Mouse (Mus musculus): ENCODE measurements at regions not wholly inside any gene's neighbourhood (a gene's known extent, or its start where the extent isn't known, plus 50 kb on each side); places are given as distances from the start of the nearest gene placed in this dataset.

DNA sequence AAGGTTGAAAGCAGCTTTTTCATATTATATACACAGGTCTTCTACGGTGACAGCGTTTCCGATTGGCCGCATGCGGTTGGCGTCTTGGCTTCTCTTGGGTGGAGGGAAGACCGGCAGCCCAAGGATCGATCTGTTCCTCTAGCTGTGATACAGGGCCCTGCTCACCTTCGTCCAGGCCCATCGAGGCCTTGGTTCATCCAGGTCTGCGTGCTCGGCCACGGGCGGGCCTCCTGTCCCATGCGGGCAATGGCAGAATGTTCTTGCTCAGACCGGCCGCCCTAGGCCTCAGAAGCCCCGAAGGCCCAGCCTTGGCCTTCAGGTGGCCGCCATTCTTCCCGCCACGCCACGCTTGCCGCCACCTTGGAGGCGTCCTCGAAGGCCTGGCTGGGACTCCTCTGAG is 194.4 kb upstream of the Ppp6c start:
- ATAC-seq, result no peak

DNA sequence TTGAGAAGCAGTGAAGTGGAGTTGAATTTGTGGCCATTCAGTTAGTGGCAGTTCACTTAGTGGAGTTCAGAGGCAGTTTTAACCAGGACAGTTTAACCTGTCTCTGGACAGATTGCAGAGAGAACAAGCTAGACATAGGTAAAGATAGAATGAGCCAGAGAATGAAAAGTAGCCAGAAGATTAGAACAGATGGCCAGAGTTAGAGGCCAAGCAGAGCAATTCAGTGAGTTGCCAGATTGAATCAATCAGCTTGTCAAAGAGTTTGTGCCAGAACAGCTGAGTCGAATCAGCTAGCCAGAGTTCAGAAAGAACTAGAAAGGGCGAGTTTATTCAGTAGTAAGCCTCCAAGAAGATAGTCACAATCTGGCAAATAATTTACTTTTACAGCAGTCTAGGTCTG is 174.1 kb upstream of the Ppp6c start:
- ATAC-seq, result no peak

DNA sequence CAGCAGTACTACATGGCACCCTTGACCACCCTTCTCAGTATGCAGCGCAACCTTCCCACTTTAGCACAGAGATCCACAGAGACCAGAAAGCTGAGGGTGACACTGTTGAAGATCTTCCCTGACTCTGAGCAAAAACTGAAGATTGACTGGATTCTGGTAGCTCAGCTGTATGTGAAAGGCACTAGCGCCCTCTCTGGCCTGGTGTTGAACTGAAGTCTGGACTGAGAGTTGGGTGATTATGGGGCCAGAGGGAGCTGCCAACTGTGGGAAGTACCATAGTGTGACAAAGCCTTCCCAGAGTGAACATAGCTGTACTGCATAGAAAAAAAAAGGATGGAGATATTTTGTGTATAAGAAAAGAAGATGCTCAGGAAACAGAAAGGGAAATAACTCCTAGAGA is 173.3 kb upstream of the Ppp6c start:
- no peak for ATAC-seq

DNA sequence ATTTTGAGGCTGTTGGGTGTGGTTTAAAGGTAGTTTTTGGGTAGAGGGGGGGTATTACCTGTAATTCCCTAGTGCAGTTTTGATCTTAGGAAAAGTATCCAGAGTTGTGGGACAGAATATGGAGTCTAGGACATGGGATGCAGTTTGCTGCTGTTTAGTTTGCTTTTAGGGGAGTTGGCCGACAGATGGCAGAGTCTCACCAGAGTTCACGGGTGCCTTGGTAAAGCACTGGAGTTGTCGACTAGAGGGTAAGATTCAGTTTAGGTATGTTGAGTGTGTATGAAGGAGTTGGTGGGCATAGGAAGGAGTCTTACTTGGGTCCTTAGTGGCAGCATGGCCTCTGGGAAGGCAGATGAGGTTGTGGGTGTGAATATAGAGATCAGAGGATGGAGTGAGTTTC is 168.4 kb upstream of the Ppp6c start:
- no peak for ATAC-seq

DNA sequence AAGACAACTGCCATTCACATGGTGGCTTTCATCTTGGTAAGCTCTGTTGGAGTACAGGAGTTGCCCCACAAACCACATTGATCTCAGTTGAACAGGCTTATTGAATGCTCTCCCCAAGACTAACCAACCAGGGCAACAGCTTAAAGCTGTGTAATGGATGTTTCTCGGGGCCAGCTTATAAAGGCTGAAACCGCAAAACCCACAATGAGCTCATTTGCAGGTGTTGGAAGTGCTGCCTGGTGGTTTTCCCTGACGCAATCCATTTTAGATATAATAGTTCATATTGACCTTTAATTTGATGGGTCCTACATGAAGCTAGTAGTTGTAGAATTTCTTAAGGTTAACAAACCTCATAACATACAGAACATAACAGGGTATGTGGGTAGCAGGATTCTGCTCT is 151.0 kb upstream of the Ppp6c start:
- no peak for ATAC-seq

DNA sequence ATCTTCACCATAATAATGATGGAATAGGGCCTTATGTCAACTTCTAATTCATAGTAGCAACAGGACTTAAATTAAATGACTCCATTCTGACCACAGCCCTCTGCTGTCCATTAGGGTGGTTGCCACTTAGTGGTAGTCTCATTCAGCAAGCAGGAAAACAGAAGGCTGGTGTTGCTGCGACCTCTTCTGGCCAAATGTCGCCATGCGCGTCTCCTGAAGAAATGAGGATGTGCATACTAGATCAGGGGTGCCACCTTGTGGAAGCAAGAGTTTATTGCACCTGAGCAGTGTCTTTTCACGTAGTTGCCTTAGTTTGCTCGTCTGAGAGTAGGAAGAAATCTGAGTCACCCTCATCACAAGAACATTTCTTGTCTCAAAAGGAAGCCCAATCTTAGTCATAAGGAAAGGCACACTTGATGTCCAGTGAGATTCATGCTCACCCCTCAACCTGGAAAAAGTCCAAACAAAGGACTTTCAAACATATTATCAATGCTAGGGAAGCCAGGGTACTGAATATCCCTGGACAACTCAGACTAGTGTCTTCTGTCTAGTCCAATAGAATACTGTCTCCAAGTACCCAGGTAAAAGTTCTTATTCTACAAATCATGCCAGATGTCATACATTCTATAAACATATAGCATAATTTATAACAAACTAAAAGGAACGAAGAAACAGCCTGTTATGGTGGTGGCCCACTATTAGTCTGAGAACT is 147.0 kb upstream of the Ppp6c start:
- ATAC-seq, result peak; percentile 95

DNA sequence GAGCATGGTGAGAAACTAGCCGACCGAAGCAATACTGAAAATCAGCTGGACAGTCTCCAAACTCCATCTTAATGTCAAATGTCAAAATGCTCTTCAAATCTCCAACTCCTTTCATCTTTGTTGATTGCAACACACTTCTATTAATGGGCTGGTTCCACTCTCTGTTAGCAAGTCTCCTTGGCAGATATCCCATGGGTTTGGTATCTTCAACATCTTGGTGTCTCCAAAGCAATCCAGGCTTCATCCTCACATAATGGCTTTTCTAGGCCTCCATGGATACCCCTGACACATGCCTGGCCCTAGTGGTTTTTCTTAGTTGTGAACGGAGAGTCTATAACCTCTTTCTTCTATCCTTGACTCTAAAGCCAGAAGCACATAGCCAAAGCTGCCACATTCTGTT is 118.0 kb upstream of the Ppp6c start:
- ATAC-seq, result no peak

DNA sequence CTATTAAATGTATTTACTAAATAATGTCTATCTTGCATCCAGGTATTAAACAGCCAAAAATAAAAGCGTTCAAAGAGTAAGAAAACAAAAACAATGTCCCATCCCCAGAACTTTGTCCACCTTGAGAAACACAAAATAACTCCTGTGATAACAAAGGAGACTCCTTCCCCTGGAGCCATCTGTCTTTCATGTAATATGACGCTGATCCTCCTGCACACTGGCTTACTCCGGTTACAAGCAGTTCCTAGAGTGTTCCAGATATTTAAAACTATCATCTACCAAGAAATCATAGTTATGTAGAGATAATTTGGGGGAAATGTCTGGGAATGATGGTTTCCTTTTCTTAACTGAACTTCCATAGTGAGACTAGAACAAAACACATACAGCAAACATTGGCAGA is 114.2 kb upstream of the Ppp6c start:
- ATAC-seq, result no peak

DNA sequence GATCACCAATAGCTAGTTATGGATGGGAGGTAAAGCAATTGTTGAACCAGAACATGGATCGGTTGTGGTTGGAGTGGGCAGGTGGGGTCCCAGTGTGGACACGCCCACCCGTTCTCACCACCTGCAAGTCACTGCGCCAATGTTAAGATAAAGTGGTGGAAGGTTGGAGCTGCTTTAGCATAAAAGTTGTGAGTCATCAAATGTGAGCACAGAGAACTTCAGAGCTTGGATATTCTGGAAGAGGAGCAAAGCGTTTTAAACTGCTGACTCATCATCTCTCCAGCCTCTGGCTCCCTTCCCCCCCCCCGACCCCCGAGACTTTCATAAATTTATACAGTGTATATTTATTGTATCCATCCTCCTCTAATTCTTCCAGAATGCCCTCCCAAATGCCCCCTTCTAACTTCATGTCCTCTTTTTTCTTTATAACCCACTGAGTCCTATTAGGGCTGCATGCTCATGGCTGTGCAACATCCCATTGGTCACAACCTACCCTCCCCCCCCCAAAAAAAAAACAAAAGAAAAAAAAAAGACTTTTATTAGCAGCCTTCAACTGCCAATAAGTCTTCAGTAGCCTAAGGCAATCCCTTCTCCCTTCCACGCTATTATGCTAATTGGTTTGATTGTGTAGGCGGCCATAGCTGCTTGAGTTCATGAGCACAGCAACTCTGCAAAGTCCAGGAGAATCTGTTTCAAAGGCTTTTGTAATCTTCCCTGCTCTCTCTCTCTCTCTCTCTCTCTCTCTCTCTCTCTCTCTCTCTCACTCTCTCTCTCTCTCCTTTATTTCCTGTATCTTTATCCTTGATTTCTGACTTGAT is 112.8 kb upstream of the Ppp6c start:
- no peak for ATAC-seq

DNA sequence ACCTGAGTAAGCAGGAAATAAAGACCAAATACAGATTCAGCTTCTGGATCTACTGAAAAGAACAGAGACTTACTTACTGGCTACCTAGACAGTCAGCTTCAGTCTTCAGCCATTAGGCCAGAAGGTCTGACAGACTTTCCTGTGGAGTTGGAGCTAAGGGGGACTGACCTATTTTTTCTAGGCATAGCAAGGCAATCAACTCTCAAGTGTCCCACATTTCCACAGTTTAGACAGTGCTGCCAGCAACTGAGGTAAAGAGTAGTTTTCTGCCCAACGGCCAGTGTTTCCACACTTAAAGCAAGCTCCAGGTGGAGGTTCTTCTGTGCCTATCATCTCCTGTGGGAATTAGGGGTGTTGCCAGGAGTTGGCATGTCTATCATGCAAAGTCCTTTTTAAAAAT is 111.3 kb upstream of the Ppp6c start:
- no peak for ATAC-seq

DNA sequence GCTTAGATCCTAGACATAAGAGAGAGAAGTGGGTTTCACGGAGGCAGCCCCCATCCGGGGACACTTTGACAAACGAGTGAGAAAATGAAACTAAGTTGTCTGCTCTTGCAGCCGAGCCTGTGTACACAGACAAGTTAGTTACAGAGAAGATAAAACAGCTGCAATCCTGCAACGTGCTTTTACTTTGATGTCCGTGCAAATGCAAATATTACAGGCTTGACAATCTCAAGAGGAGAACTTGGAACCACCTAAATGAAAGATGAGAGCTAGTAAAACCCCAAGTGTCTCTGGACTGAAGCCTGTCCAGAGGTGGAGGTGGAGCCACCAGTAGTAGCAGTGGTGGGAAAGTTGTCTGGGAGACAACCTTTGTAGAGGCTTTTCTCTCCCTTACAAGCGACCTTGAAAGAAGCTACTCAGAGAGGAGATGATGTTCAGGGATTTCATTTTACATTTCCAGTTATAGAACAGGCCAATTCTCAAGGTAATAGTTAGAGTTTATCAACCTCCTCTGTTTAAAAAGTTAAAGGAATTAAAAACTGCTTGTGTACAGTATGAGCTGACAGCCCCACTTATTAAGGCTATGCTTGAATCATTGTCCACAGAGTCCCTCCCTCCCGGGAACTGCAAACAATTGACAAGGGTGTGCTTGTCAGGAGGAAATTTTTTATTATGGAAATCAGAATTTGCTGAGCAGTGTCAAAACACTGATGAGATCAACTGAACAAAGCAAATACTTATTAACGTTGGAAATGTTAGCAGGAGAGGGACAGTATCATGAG is 99.7 kb upstream of the Ppp6c start:
- ATAC-seq, result peak; percentile 83

DNA sequence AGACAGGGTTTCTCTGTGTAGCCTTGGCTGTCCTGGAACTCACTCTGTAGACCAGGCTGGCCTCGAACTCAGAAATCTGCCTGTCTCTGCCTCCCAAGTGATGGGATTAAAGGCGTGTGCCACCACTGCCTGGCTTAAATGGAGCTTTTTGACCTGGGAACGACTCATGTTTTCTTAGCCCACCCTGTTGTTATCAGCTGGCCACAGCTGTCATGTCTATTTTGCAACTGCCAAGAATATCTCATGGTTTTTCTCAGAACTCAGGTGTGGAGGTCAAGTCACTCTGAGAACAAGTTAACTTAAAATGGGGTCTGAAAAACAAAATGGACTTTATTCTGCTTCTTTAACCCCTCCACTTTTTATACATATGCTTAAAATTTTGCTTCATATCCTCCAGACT is 98.9 kb upstream of the Ppp6c start:
- ATAC-seq, result peak; percentile 15

DNA sequence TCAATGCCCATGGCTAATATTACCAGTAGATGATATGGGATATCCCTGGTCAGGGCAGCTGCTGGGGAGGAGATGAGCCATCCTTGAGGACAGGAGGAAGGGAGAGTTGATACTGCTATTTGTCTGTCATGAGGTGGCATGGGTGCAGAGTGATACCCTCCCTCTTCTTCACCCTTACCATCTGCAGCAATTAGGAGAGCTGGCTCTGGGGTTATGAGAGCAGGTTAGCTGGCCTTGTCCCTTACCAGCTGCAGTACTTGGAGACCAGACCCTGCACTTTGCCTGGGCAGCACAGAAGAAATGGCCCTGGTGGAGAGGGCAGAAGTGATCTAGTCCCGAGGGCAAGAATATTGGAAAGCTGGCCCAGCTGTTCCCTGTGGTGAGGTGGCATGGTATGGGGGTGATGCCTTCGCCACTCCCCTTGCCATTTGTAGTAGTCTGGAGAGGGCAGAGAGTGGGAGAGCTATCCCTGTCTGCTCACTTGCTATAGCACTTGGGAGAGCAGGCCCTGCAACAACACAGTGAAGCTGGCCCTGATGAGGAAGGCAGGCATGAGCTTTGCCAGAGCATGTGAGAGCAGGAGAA is 73.6 kb upstream of the Ppp6c start:
- ATAC-seq, result no peak

DNA sequence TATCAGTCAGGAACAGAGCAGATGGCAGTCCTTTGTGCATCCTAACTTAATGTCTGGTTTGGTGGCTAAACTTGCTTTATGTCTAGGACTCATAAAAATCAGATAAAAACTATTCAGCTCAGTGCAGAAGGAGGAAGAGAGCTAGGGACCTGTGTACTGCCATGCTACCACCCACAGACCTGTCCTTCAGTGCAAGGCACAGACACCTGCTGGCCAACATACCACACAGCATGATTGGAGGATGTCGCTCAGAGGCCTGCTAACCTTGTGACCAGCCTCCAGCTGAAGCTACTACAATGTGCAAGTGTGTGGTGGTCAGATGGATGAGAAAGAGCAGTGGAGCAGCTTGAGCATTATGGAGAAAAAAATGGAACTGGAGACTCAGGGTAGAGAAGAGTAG is 73.0 kb upstream of the Ppp6c start:
- ATAC-seq, result no peak

DNA sequence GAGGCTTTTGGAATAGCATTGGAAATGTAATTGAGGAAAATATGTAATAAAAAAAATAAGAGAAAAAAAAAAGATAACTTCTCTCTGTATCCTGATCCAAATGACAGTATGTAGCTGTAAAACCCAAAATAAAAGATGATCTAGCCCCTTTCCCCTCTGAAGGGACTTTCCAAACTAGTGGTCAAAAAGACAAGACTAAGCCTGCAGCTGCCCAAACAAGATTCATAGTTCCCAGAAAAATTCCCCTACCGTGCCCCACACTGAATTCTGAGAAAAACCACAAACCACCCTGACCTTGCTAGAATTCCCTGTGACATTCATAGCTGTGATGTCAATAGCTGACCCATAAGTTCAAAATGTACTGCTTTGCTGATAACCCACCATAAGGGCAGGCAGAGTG is 69.2 kb upstream of the Ppp6c start:
- ATAC-seq, result no peak

DNA sequence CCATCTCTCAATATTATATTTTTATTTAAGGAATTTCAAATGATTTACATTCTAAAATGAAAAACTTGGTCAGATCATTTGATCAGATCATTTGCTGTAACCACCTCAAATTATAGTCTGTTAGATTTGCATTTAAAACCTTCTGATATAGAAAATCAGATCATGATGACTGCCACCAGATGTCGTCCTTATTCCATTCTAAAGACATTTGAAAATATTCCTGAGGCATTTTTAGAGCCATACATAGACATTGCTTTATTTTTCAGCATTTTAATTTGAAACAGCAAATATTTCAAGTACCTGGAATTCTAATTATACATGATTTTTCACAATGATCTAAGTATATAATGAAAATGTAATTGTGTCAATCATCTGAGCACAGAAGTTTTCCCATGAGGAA is 52.0 kb upstream of the Ppp6c start:
- ATAC-seq, result no peak

Measured in inflammation-experienced regulatory T-cells, adult 6 months (primary cell).